Mouse (Mus musculus): Measurements from ENCODE around the gene Svs4. TPM values are rescaled to one million over a fixed set of nuclear protein-coding genes. Genes with fewer than 3 reads are reported as not detected.
"Not testable (repeated sequence)": the region's sequence is repeated elsewhere in the genome, so short reads cannot be mapped to it uniquely, and the experiment has no call there.

Gene Svs4
- total RNA-seq (2021): not detected
- long read RNA-seq, experiment 1: 0 reads
- long read RNA-seq, experiment 2: 0 reads

- no peak for DNase-seq
- intact Hi-C loops (cut with DNase I; ENCODE audit: low total_unique reads): no loop called here
Measured at GRCm38 (mm10) chr2:164278359-164278758, at the start of gene Svs4. Gene Svs4 (minus strand): TSS chr2:164278459.

DNA sequence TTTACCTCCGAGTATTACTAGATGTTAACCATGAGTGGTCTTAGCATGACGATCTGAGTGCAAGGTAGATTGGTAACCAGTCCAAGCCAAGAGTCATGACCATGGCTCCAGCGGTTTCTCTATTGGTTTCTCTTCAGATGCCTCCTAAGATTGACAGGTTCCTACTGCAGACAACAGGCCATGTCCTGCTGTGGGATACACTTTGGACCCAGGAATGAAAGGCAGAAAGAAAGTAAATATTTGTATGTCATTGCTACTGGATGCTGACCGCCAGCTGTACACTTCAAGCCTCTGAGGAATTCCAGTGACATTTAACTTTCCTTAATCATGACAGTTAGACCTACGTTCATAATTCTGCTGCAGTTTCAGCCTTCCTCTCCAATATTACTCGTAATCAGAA, 42.7 kb upstream of the Svs4 start:
- DNase-seq: no peak
- intact Hi-C loops (cut with DNase I; ENCODE audit: low total_unique reads): no loop called here

DNA sequence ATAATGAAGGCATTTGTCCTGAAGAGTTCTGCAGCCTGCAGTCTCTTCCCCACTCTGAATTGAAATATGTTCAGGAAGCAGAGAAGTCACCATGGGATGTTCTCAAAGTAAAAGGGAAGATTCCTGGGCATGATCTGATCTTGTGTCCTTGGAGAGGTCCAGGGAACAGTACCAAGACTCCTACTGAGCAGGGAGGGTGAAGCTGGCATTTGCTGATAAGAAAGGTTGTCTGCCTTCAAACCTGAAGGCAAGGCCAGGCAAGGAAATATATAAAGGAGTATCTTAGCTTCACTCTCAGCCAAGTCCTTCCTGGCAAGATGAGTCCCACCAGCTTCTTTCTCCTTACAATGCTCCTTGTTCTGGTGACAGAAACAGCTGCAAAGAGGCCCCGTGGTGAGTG, 38.2 kb upstream of the Svs4 start, which contains the start of gene Svs6:
Svs6 (plus strand) TSS at position 301 of the 400 bp plus-strand sequence.
- intact Hi-C loops (cut with DNase I; ENCODE audit: low total_unique reads); DNase-seq: not testable (repeated sequence)

- intact Hi-C loops (cut with DNase I; ENCODE audit: low total_unique reads); DNase-seq: not testable (repeated sequence)
Measured at GRCm38 (mm10) chr2:164315460-164315859, 37.2 kb upstream of the Svs4 start.

DNA sequence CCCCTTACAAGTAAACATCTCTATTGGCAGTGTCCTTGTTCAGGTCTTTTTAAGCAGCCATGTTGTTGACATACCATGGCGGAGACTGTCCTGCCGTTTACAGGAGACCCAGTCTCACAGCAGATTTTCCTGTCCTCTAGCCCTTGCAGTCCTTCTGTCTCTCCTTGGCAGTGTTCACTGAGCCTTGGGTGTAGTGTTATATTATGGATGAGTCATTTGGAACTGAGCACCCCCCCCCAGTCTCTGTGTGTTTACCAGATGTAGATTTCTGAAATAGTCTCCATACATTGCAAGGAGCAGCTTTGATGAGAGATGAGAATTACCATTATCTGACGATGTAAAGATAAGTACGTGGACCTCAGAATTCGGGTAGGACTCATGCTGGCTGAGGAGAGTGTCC, 34.3 kb upstream of the Svs4 start:
- intact Hi-C loops (cut with DNase I; ENCODE audit: low total_unique reads): no loop called here
- no peak for DNase-seq

DNA sequence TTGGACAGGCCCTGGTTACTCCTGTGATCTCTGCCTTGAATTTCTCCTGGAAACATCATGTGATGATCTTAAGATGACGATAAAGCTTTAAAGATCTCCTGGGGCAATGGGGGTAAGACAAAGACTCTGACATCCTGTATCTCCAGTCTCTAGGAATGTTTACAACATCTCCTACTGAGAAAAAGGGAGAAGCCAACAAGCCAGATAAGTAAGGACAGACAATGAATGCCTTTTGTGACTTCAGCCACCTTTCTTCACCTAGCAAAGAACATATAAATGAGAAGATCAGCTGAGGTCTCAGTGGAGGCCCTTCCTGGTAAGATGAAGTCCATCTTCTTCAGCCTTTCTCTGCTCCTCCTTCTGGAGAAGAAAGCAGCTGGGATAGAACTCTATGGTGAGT, 10.7 kb upstream of the Svs4 start, which contains the start of gene Svs3a:
Svs3a (plus strand) TSS at position 301 of the 400 bp plus-strand sequence.
- DNase-seq; intact Hi-C loops (cut with DNase I; ENCODE audit: low total_unique reads): not testable (repeated sequence)

GRCm38 (mm10) chr2:164256540-164256939, 21.7 kb downstream of the Svs4 start, which contains the start of gene Svs3b:
Gene Svs3b (minus strand): TSS chr2:164256640.
- DNase-seq; intact Hi-C loops (cut with DNase I; ENCODE audit: low total_unique reads): not testable (repeated sequence)

DNA sequence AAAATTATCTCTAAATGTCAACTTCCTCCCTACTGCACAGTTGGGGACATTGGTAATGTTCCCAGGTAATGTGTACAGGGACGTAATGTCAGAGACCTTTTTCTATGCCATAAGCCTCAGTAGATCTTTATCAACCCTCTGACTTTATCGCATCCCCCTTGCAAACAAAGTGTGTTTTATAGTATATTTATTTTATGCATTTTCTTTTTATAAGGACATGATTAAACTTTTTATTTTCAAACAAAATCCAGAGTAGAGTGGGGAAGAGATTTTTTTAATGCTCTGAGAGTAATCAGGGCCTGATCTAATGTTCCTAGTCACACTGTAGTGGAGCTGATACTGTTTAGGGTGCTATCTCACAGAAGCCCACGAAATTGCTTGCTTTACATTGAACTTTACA, 39.9 kb downstream of the Svs4 start, which contains the start of gene Svs2:
Svs2 (minus strand) TSS at position 101 of the 400 bp plus-strand sequence.
- no peak for DNase-seq
- intact Hi-C loops (cut with DNase I; ENCODE audit: low total_unique reads): no loop called here

DNA sequence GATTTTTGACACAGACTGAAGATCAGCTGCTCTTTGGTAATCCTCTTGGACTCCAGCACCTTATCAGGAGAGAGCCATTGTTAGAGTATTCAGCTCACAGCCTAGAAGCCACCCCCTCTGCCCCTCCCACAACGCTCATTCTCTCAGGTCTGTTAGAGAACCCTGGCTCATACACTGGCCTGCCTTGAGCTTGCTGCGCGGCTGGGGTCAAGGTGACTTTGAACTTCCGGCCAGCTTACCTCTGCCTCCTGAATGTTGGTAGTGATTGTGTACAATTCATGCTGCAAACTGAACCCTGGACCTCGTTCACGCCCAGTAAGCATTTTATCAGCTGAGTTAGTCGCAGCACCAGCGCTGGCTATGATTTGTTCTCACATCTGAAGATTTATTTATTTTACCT, 45.6 kb downstream of the Svs4 start:
- intact Hi-C loops (cut with DNase I; ENCODE audit: low total_unique reads): no loop called here
- no peak for DNase-seq

GRCm38 (mm10) chr2:164228361-164229070, 49.7 kb downstream of the Svs4 start:
- no peak for DNase-seq
- intact Hi-C loops (cut with DNase I; ENCODE audit: low total_unique reads): no loop called here

Other genes with a start within 250 kb of the Svs4 start
- gene Stk4, start 208.1 kb downstream of the Svs4 start, total RNA-seq (2021): 10 to 100 TPM; 10.0 to 10.3 TPM
- 10 to 100 TPM; 11.7 to 14.6 TPM for gene Tomm34, start 207.3 kb downstream of the Svs4 start, total RNA-seq (2021)
- gene Kcns1, start 107.3 kb downstream of the Svs4 start, total RNA-seq (2021): 1 to 10 TPM; 1.2 to 2.8 TPM
- gene Wfdc5, start 95.7 kb downstream of the Svs4 start, total RNA-seq (2021): under 1 TPM; 0.44 to 0.62 TPM
- gene Wfdc12, start 87.9 kb downstream of the Svs4 start, total RNA-seq (2021): not detected
- not detected for gene Wfdc15a, start 78.3 kb downstream of the Svs4 start, total RNA-seq (2021)
- gene Wfdc15b, start 56.8 kb downstream of the Svs4 start, total RNA-seq (2021): not detected
- not detected for gene Svs2, start 40.0 kb downstream of the Svs4 start, total RNA-seq (2021)
- gene Svs3b, start 21.8 kb downstream of the Svs4 start, total RNA-seq (2021): not detected
- gene Svs3a, start 10.8 kb upstream of the Svs4 start, total RNA-seq (2021): not detected
- not detected for gene Svs6, start 38.3 kb upstream of the Svs4 start, total RNA-seq (2021)
- gene Svs5, start 54.3 kb upstream of the Svs4 start, total RNA-seq (2021): not detected
- gene Slpi, start 110.6 kb upstream of the Svs4 start, total RNA-seq (2021): under 1 TPM; 0.64 to 0.66 TPM
- gene Rbpjl, start 124.7 kb upstream of the Svs4 start, total RNA-seq (2021): under 1 TPM in 1 of 2 experiments, not detected in 1; 0.07 TPM
- gene Matn4, start 126.7 kb upstream of the Svs4 start, total RNA-seq (2021): 1 to 10 TPM; 3.7 to 5.4 TPM
- 10 to 100 TPM; 45.1 to 72.6 TPM for gene Sdc4, start 165.4 kb upstream of the Svs4 start, total RNA-seq (2021)
- gene Sys1, start 178.5 kb upstream of the Svs4 start, total RNA-seq (2021): 10 to 100 TPM; 15.0 to 15.6 TPM
- gene Gm20458, start 182.5 kb upstream of the Svs4 start, total RNA-seq (2021): 1 to 10 TPM in 1 of 2 experiments, under 1 TPM in 1; 0.62 to 2.6 TPM
- gene Trp53tg5, start 195.3 kb upstream of the Svs4 start, total RNA-seq (2021): not detected
- 10 to 100 TPM; 14.6 to 20.6 TPM for gene Dbndd2, start 207.6 kb upstream of the Svs4 start, total RNA-seq (2021)
- gene Pigt, start 219.1 kb upstream of the Svs4 start, total RNA-seq (2021): 10 to 100 TPM; 36.8 to 41.0 TPM

Measured in gastrocnemius, postnatal 14 days (tissue).